Mouse (Mus musculus) left cerebral cortex, adult 18-20 months (tissue): ENCODE measurements around the gene Mrpl27. TPM values are rescaled to one million over a fixed set of nuclear protein-coding genes. Genes with fewer than 3 reads are reported as not detected.
"Not testable (repeated sequence)": the region's sequence is repeated elsewhere in the genome, so short reads cannot be mapped to it uniquely, and the experiment has no call there.

ENCODE experiments used
- DNase-seq, 2 experiments: peaks; one replicate each; pipeline ENCODE4 v3.0.0; 2021 to 2022; ENCODE audit warnings: low spot score in 2 of 2, mixed read lengths in 1 of 2
- long read RNA-seq, 2 experiments: library from polyadenylated mRNA; stranded (forward); transcript quantifications; one replicate each; pipeline ENCODE4 v2.0.0; 2021
- total RNA-seq, 2 experiments: library from RNA; stranded (reverse); gene quantifications; 2 replicates each; pipeline ENCODE4 v1.2.3; 2021

Mrpl27 gene
- 10 to 100 TPM; 70.9 to 73.3 TPM for total RNA-seq
- long read RNA-seq, experiment 1, transcript Mrpl27-201 (4 exons, 756 nt): major isoform, 45 of 57 reads
- long read RNA-seq, experiment 1, partial matches to known transcripts: 1 of 57 reads
- long read RNA-seq, experiment 1, other reads (novel, unspliced or antisense): 6 of 57 reads
- long read RNA-seq, experiment 2, transcript Mrpl27-202 (4 exons, 439 nt): minor isoform, 5 of 51 reads
- long read RNA-seq, experiment 2, transcript Mrpl27-201 (4 exons, 756 nt): major isoform, 39 of 51 reads
- long read RNA-seq, experiment 2, partial matches to known transcripts: 1 of 51 reads
- long read RNA-seq, experiment 2, other reads (novel, unspliced or antisense): 3 of 51 reads

GRCm38 (mm10) chr11:94653663-94654436, at the start of gene Mrpl27, which contains the start of gene Eme1:
Mrpl27 (plus strand) TSS chr11:94653767.
Eme1 (minus strand) TSS chr11:94653964.
- peak; percentile 83 to 85 for DNase-seq

GRCm38 (mm10) chr11:94610744-94611740, 42.5 kb upstream of the Mrpl27 start:
- DNase-seq: no peak

GRCm38 (mm10) chr11:94614603-94615002, 39.0 kb upstream of the Mrpl27 start:
- DNase-seq: no peak

GRCm38 (mm10) chr11:94615494-94615893, 38.1 kb upstream of the Mrpl27 start:
- no peak for DNase-seq

DNA sequence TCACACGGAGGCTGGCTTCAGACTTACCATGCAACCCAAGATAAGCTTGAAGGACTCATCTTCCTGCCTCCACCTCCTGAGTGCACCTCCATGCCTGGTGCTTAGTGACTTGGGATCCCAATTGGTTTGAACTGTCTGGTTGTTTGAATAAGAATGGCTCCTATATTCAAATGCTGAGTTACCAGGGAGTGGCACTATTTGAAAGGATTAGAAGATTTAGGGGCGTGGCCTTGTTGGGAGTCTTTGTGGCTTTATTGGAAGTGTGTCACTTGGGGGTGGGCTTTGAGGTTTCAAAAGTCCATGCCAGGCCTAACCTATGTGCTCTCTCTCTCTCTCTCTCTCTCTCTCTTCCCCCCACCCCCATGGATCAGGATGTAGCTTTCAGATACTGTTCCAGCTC, 35.9 kb upstream of the Mrpl27 start:
- no peak for DNase-seq

DNA sequence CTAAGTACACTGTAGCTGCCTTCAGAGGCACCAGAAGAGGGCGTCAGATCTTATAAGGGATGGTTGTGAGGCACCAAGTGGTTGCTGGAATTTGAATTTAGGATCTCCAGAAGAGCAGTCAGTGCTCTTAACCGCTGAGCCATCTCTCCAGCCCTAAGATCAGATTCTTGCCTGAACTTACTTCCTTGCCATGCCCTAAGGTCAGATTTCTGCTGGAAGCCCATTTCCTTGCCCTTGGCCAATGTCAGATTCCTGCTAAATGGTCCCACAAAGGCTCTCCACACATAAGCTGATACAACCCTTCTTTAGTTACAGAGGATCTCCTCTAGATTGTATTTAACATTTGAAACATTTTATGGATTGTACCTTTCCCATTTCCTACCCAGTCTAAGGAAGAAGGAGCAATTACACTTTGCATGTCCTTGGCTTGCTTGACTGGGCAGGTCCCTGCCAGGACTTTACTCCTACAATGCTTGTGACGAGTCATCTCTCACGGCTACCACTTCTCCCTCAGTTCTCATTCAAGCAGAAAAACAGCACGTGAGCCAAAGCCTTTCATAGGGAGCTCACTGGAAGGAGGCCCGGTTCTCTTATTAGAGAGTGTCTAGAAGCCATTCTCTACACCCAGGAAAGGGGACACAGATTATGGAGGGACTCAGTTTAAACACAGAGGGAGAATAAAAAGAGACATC, 32.7 kb upstream of the Mrpl27 start:
- DNase-seq: no peak

DNA sequence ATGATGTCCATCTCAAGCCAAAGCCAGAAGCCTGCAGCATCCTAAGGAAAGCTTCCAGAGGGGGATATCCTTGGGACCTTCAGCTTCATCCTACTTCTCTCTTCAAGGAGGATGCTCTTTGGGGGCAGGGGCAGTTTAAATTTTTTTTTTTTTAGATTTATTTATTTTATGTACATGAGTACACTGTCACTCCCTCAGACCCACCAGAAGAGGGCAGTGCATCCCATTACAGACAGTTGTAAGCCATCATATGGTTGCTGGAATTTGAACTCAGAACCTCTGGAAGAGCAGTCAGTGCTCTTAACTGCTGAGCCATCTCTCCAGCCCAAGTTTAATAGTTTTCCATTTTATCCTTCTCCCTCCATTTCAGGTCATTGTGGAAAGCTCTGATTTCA, 32.1 kb upstream of the Mrpl27 start:
- DNase-seq: no peak

DNA sequence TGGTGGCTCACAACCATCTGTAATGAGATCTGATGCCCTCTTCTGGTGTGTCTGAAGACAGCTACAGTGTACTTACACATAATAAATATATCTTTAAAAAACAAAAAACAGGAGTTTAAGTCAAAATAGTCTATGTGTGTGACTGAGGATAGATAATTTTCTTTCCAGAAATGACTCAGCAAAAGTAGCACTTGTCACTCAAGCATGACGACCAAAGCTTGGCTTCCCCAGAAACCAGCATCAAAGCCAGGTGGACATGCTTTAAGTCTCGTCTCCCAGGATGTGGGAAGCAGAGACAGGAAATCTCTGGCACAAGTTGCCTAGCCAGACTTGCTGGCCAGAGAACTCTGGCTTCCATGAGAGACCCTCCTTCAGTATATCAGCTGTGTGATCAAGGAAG, 31.4 kb upstream of the Mrpl27 start:
- DNase-seq: no peak

- DNase-seq: peak; percentile 95 to 96
Measured at GRCm38 (mm10) chr11:94629199-94629883, 24.2 kb upstream of the Mrpl27 start, which contains the start of gene Lrrc59. Lrrc59 (plus strand) TSS chr11:94629767.

GRCm38 (mm10) chr11:94629884-94630198, 23.7 kb upstream of the Mrpl27 start:
- no peak for DNase-seq

GRCm38 (mm10) chr11:94630199-94631011, 23.2 kb upstream of the Mrpl27 start:
- DNase-seq: peak; percentile 4 to 13

- DNase-seq: no peak
Measured at GRCm38 (mm10) chr11:94631969-94632368, 21.6 kb upstream of the Mrpl27 start.

- DNase-seq: no peak
Measured at GRCm38 (mm10) chr11:94632988-94633387, 20.6 kb upstream of the Mrpl27 start.

GRCm38 (mm10) chr11:94634431-94634830, 19.1 kb upstream of the Mrpl27 start:
- DNase-seq: no peak

DNA sequence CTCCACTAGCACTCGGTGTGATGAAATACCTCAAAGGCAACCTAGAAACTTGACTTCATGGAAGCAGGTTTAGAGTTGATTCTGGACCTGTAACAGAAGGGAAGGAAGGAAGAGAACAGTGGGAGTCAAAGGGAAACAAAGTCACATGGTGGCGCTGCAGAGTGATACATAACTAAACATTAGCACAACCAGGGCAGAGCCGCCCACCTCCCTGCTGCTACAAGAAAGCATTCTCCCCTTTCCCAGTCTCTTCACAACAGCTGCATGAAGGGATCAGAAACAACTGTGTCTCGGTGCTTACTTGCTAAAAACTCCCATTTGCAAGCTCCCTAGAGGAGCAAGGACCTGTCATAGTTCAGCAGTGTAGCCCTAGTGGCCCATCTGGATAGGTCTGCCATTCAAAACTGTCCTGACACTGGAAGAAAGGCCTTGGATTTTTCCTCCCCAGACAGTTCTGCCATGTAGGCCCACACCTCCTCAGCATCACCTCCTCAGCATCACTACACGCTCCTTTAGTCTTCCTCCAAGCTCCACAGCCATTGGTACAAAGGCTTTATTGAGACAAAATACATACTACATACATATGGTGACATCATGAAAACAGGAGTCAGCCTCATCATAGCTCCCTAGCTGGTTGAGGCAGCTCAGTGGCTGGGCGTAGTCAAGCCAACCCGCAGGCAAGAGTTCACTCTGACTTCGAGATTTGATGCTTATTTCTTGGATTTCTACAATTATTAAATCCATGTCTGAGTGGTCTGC, 8.9 kb upstream of the Mrpl27 start:
- peak; percentile 21 to 30 for DNase-seq

DNA sequence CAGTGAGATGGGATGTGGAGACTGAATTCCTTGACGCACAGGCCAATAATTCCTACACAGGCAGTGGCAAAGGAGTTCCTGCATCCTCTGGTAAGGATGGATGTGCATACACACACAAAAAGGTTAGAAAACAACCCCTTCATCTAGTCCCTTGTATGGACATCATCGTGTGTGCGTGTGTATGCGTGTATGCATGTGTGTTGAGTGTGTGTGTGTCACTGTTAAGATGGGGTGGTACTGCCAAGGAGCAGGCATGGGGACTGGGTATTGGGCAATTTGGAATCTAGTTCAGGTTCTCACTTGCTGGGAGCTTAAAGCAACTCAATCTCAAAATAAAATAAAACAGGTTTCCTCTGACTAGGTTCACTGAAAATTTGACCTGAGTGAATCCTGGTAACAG, 7.1 kb upstream of the Mrpl27 start:
- DNase-seq: no peak

DNA sequence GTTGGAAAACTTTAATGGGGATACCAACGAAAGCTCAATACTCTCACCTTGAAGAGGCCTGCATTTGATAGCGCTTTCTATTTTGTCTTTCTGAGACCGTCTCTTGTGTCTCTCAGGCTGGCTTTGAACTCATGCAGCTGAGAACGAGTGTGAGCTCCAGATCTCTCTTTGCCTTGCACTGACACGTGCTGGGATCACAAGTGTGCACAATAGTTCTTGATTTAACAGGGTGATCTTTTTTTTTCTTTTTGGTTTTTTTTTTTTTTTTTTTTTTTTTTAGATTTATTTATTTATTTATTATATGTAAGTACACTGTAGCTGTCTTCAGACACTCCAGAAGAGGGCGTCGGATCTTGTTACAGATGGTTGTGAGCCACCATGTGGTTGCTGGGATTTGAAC, 2.3 kb upstream of the Mrpl27 start:
- DNase-seq: not testable (repeated sequence)

- DNase-seq: no peak
Measured at GRCm38 (mm10) chr11:94652973-94653372, 594 bp upstream of the Mrpl27 start.
